Mouse (Mus musculus): ENCODE measurements around the gene Ttc41.

Gene Ttc41

GRCm38 (mm10) chr10:86744306-86744705, 38.7 kb downstream of the Ttc41 start:
- DNase-seq (ENCODE audit: low read depth in 1 of 2, low spot score in 2 of 2): no peak

- DNase-seq (ENCODE audit: low read depth in 1 of 2, low spot score in 2 of 2): no peak
These were observed 50.3 kb downstream of the Ttc41 start for GRCm38 (mm10) chr10:86755816-86756502.

- DNase-seq (ENCODE audit: low read depth in 1 of 2, low spot score in 2 of 2): no peak
These were observed 52.1 kb downstream of the Ttc41 start for GRCm38 (mm10) chr10:86757724-86758123.

- no peak for DNase-seq (ENCODE audit: low read depth in 1 of 2, low spot score in 2 of 2)
These were observed 52.6 kb downstream of the Ttc41 start for GRCm38 (mm10) chr10:86758211-86758610.

- no peak for DNase-seq (ENCODE audit: low read depth in 1 of 2, low spot score in 2 of 2)
These were observed 55.6 kb downstream of the Ttc41 start for GRCm38 (mm10) chr10:86761236-86761635.

GRCm38 (mm10) chr10:86761722-86762383, 56.2 kb downstream of the Ttc41 start:
- no peak for DNase-seq (ENCODE audit: low read depth in 1 of 2, low spot score in 2 of 2)

GRCm38 (mm10) chr10:86762384-86762730, 56.7 kb downstream of the Ttc41 start:
- DNase-seq (ENCODE audit: low read depth in 1 of 2, low spot score in 2 of 2): no peak

GRCm38 (mm10) chr10:86763672-86764071, 58.1 kb downstream of the Ttc41 start, which contains the start of gene Gm49358:
TSS of gene Gm49358 (plus strand) at chr10:86763972.
- no peak for DNase-seq (ENCODE audit: low read depth in 1 of 2, low spot score in 2 of 2)

GRCm38 (mm10) chr10:86765344-86765966, 59.8 kb downstream of the Ttc41 start:
- no peak for DNase-seq (ENCODE audit: low read depth in 1 of 2, low spot score in 2 of 2)

- DNase-seq (ENCODE audit: low read depth in 1 of 2, low spot score in 2 of 2): no peak
These were observed 63.6 kb downstream of the Ttc41 start for GRCm38 (mm10) chr10:86769216-86769615.

GRCm38 (mm10) chr10:86769797-86770196, 64.2 kb downstream of the Ttc41 start:
- no peak for DNase-seq (ENCODE audit: low read depth in 1 of 2, low spot score in 2 of 2)

- no peak for DNase-seq (ENCODE audit: low read depth in 1 of 2, low spot score in 2 of 2)
These were observed 66.1 kb downstream of the Ttc41 start for GRCm38 (mm10) chr10:86771701-86772100.

GRCm38 (mm10) chr10:86772231-86772631, 66.6 kb downstream of the Ttc41 start:
- DNase-seq (ENCODE audit: low read depth in 1 of 2, low spot score in 2 of 2): peak; percentile 19 to 32

GRCm38 (mm10) chr10:86773360-86773759, 67.7 kb downstream of the Ttc41 start:
- DNase-seq (ENCODE audit: low read depth in 1 of 2, low spot score in 2 of 2): no peak

- DNase-seq (ENCODE audit: low read depth in 1 of 2, low spot score in 2 of 2): no peak
These were observed 70.7 kb downstream of the Ttc41 start for GRCm38 (mm10) chr10:86776281-86776680.

GRCm38 (mm10) chr10:86777614-86778319, 72.2 kb downstream of the Ttc41 start:
- DNase-seq (ENCODE audit: low read depth in 1 of 2, low spot score in 2 of 2): no peak

- peak; percentile 95 to 98 for DNase-seq (ENCODE audit: low read depth in 1 of 2, low spot score in 2 of 2)
These were observed 72.9 kb downstream of the Ttc41 start, which contains the start of gene Nt5dc3 for GRCm38 (mm10) chr10:86778398-86779116. TSS of gene Nt5dc3 (plus strand) at chr10:86779005.

GRCm38 (mm10) chr10:86779117-86779755, 73.6 kb downstream of the Ttc41 start:
- peak in 1 of 2 experiments; percentile 5 for DNase-seq (ENCODE audit: low read depth in 1 of 2, low spot score in 2 of 2)

GRCm38 (mm10) chr10:86779816-86780500, 74.3 kb downstream of the Ttc41 start:
- DNase-seq (ENCODE audit: low read depth in 1 of 2, low spot score in 2 of 2): no peak

- DNase-seq (ENCODE audit: low read depth in 1 of 2, low spot score in 2 of 2): no peak
These were observed 76.0 kb downstream of the Ttc41 start for GRCm38 (mm10) chr10:86781641-86782040.
